Mouse (Mus musculus) heart, embryonic 15.5 days (tissue): ENCODE measurements around the gene Smtnl2. TPM values are rescaled to one million over a fixed set of nuclear protein-coding genes. Genes with fewer than 3 reads are reported as not detected.

Experiments used
- ATAC-seq: fragments of 200-750 bp; cut with Nextera tagmentation; replicated peaks from 2 replicates; pipeline ENCODE4 v1.8.0; 2017; ENCODE audit warnings: low read depth, moderate TSS enrichment; ENCODE audit not compliant: insufficient number of reproducible peaks, insufficient read depth, low FRiP score
- H3K27ac ChIP-seq: fragments of 300-500 bp; sonication (generic); 2 replicates; pipeline ENCODE4 v1.5.1; 2015; ENCODE audit warnings: mild to moderate bottlenecking, inconsistent platforms
- H3K27me3 ChIP-seq: fragments of 300-500 bp; sonication (generic); 2 replicates; pipeline ENCODE4 v1.6.1; 2015; ENCODE audit warnings: inconsistent platforms
- H3K36me3 ChIP-seq: fragments of 300-500 bp; sonication (generic); 2 replicates; pipeline ENCODE4 v1.6.1; 2015; ENCODE audit warnings: mild to moderate bottlenecking, inconsistent platforms
- H3K4me1 ChIP-seq: fragments of 300-500 bp; sonication (generic); replicated peaks from 2 replicates; pipeline ENCODE4 v1.6.1; 2015; ENCODE audit warnings: inconsistent platforms
- H3K4me2 ChIP-seq: fragments of 300-500 bp; sonication (generic); 2 replicates; pipeline ENCODE4 v1.6.1; 2015; ENCODE audit warnings: inconsistent platforms, mild to moderate bottlenecking, moderate library complexity
- H3K4me3 ChIP-seq: fragments of 300-500 bp; sonication (generic); 2 replicates; pipeline ENCODE4 v1.5.1; 2015; ENCODE audit warnings: mild to moderate bottlenecking, inconsistent platforms
- H3K9ac ChIP-seq: fragments of 300-500 bp; sonication (generic); 2 replicates; pipeline ENCODE4 v1.6.1; 2015; ENCODE audit warnings: mild to moderate bottlenecking, inconsistent platforms
- H3K9me3 ChIP-seq: fragments of 300-500 bp; sonication (generic); replicated peaks from 2 replicates; pipeline ENCODE4 v1.6.1; 2016; ENCODE audit warnings: inconsistent platforms
- WGBS: fragments of 180-500 bp; shearing (Covaris S2); methylation state at CpG from one replicate; pipeline ENCODE4 v1.1.7; 2015; ENCODE audit warnings: mixed read lengths; 5-methylcytosine and 5-hydroxymethylcytosine counted together
- polyA plus RNA-seq: library from polyadenylated mRNA; unstranded; fragments of >200 nt; fragmentation: Nextera tagmentation; extraction: Ambion mirVana; gene quantifications from 2 replicates; pipeline ENCODE4 v1.2.1, GENCODE M21; 2015

Smtnl2 gene
- polyA plus RNA-seq, 1 experiment from 2014 or later, result 114 TPM

GRCm38 (mm10) chr11:72421518-72422278 is 10.2 kb upstream of the Smtnl2 start:
- Histone ChIP-seq H3K4me1 (peaks cover 23% of the 10 kb centered on the region), H3K9ac (no peak overlapping the region), H3K9me3 (no peaks in the 10 kb centered on the region), H3K27ac (no peak overlapping the region), H3K36me3 (no peaks in the 10 kb centered on the region), H3K4me3 (no peak overlapping the region), H3K4me2 (no peak overlapping the region), H3K27me3 (no peaks in the 10 kb centered on the region)
- no peak for ATAC-seq
- 84% methylated on average over 11 of the region's 11 CpGs for WGBS

- no peak overlapping the region for H3K4me2 ChIP-seq
- no peak overlapping the region for H3K27ac ChIP-seq
- WGBS, result 88% methylated on average over 6 of the region's 6 CpGs
- no peak for ATAC-seq
- H3K9me3 ChIP-seq, result no peaks in the 10 kb centered on the region
- no peak overlapping the region for H3K9ac ChIP-seq
- no peaks in the 10 kb centered on the region for H3K27me3 ChIP-seq
- no peaks in the 10 kb centered on the region for H3K36me3 ChIP-seq
- H3K4me3 ChIP-seq, result no peak overlapping the region
- peaks cover 34% of the 10 kb centered on the region for H3K4me1 ChIP-seq
Observed at GRCm38 (mm10) chr11:72420460-72421122, 9.1 kb upstream of the Smtnl2 start.

- Histone ChIP-seq H3K27ac (no peak overlapping the region), H3K9me3 (no peaks in the 10 kb centered on the region), H3K4me3 (no peak overlapping the region), H3K27me3 (no peaks in the 10 kb centered on the region), H3K36me3 (no peaks in the 10 kb centered on the region), H3K4me1 (peaks cover 50% of the 10 kb centered on the region), H3K9ac (no peak overlapping the region), H3K4me2 (no peak overlapping the region)
- WGBS, result 88% methylated on average over 6 of the region's 6 CpGs
- ATAC-seq, result no peak
Observed at GRCm38 (mm10) chr11:72419006-72419405, 7.5 kb upstream of the Smtnl2 start.

GRCm38 (mm10) chr11:72418227-72418626 is 6.7 kb upstream of the Smtnl2 start:
- H3K27ac ChIP-seq, result peak overlapping the region; percentile 11; the same call in 1 of the 2 replicates
- no peak overlapping the region for H3K4me3 ChIP-seq
- 39% methylated on average over 8 of the region's 8 CpGs for WGBS
- ATAC-seq, result no peak
- H3K36me3 ChIP-seq, result no peaks in the 10 kb centered on the region
- H3K9ac ChIP-seq, result no peak overlapping the region
- H3K27me3 ChIP-seq, result no peaks in the 10 kb centered on the region
- peaks cover 57% of the 10 kb centered on the region for H3K4me1 ChIP-seq
- H3K9me3 ChIP-seq, result no peaks in the 10 kb centered on the region
- H3K4me2 ChIP-seq, result no peak overlapping the region

GRCm38 (mm10) chr11:72417376-72417775 is 5.9 kb upstream of the Smtnl2 start:
- H3K27me3 ChIP-seq, result no peaks in the 10 kb centered on the region
- no peak overlapping the region for H3K4me3 ChIP-seq
- H3K4me1 ChIP-seq, result peaks cover 66% of the 10 kb centered on the region
- H3K9ac ChIP-seq, result no peak overlapping the region
- peak overlapping the region; percentile 70 for H3K27ac ChIP-seq
- no peaks in the 10 kb centered on the region for H3K36me3 ChIP-seq
- no peak for ATAC-seq
- H3K9me3 ChIP-seq, result no peaks in the 10 kb centered on the region
- H3K4me2 ChIP-seq, result no peak overlapping the region
- WGBS, result 28% methylated on average over 4 of the region's 4 CpGs

GRCm38 (mm10) chr11:72416666-72417065 is 5.2 kb upstream of the Smtnl2 start:
- Histone ChIP-seq H3K4me2 (no peak overlapping the region; the same call in 1 of the 2 replicates), H3K9me3 (no peaks in the 10 kb centered on the region), H3K27me3 (no peaks in the 10 kb centered on the region), H3K27ac (peak overlapping the region; percentile 70), H3K4me3 (no peak overlapping the region), H3K9ac (0 out of 2 replicates have a peak overlapping the region, but pooled peaks have one; percentile 17), H3K4me1 (peaks cover 73% of the 10 kb centered on the region), H3K36me3 (no peaks in the 10 kb centered on the region)
- ATAC-seq, result peak; percentile 72
- 46% methylated on average over 5 of the region's 5 CpGs for WGBS

- Histone ChIP-seq H3K36me3 (no peaks in the 10 kb centered on the region), H3K4me3 (no peak overlapping the region), H3K9me3 (no peaks in the 10 kb centered on the region), H3K4me1 (peaks cover 73% of the 10 kb centered on the region), H3K4me2 (peak overlapping the region; percentile 37), H3K27ac (peak overlapping the region; percentile 95), H3K27me3 (no peaks in the 10 kb centered on the region), H3K9ac (no peak overlapping the region)
- 26% methylated on average over 8 of the region's 8 CpGs for WGBS
- no peak for ATAC-seq
Observed at GRCm38 (mm10) chr11:72415155-72415554, 3.6 kb upstream of the Smtnl2 start.

GRCm38 (mm10) chr11:72413601-72414190 is 2.2 kb upstream of the Smtnl2 start:
- peak overlapping the region; percentile 3; the same call in 1 of the 2 replicates for H3K9ac ChIP-seq
- peak overlapping the region; percentile 37 for H3K4me2 ChIP-seq
- H3K4me3 ChIP-seq, result peak overlapping the region; percentile 21; the same call in 1 of the 2 replicates
- H3K27ac ChIP-seq, result peak overlapping the region; percentile 95
- ATAC-seq, result no peak
- no peaks in the 10 kb centered on the region for H3K36me3 ChIP-seq
- H3K4me1 ChIP-seq, result peaks cover 84% of the 10 kb centered on the region
- WGBS, result 64% methylated on average over 5 of the region's 5 CpGs
- H3K9me3 ChIP-seq, result no peaks in the 10 kb centered on the region
- no peaks in the 10 kb centered on the region for H3K27me3 ChIP-seq

- ATAC-seq, result peak; percentile 2; the same call in 1 of the 2 replicates
- Histone ChIP-seq H3K27me3 (no peaks in the 10 kb centered on the region), H3K4me1 (peaks cover 84% of the 10 kb centered on the region), H3K9ac (peak overlapping the region; percentile 3; the same call in 1 of the 2 replicates), H3K27ac (peak overlapping the region; percentile 95), H3K4me3 (peak overlapping the region; percentile 21), H3K4me2 (peak overlapping the region; percentile 37; the same call in 1 of the 2 replicates), H3K36me3 (no peaks in the 10 kb centered on the region), H3K9me3 (no peaks in the 10 kb centered on the region)
- WGBS, result 30% methylated on average over 7 of the region's 7 CpGs
Observed at GRCm38 (mm10) chr11:72413016-72413415, 1.5 kb upstream of the Smtnl2 start.

- Histone ChIP-seq H3K27ac (peak overlapping the region; percentile 95), H3K27me3 (no peaks in the 10 kb centered on the region), H3K36me3 (no peaks in the 10 kb centered on the region), H3K9me3 (no peaks in the 10 kb centered on the region), H3K9ac (0 out of 2 replicates have a peak overlapping the region, but pooled peaks have one; percentile 85), H3K4me1 (peaks cover 82% of the 10 kb centered on the region), H3K4me2 (peak overlapping the region; percentile 77), H3K4me3 (peak overlapping the region; percentile 70)
- 21% methylated on average over 9 of the region's 9 CpGs for WGBS
- ATAC-seq, result no peak
Observed at GRCm38 (mm10) chr11:72411945-72412344, 432 bp upstream of the Smtnl2 start.

GRCm38 (mm10) chr11:72410521-72411092 is 906 bp downstream of the Smtnl2 start:
- ATAC-seq, result no peak
- Histone ChIP-seq H3K4me1 (peaks cover 82% of the 10 kb centered on the region), H3K36me3 (no peaks in the 10 kb centered on the region), H3K4me2 (peak overlapping the region; percentile 77), H3K9ac (peak overlapping the region; percentile 85), H3K27ac (peak overlapping the region; percentile 95), H3K27me3 (no peaks in the 10 kb centered on the region), H3K9me3 (no peaks in the 10 kb centered on the region), H3K4me3 (peak overlapping the region; percentile 70)
- WGBS, result 1% methylated on average over 25 of the region's 25 CpGs
